Mouse (Mus musculus): ENCODE data around the gene Casp9.

GRCm38 (mm10) chr4:141762102-141762598 is 31.3 kb upstream of the Casp9 start:
- TF ChIP-seq ZC3H11A (IDR thresholded peaks at IDR 0.05; ENCODE audit: borderline replicate concordance, low read depth, low read length) (no peak), HCFC1 (IDR thresholded peaks at IDR 0.05; ENCODE audit: borderline replicate concordance, insufficient read depth, low read length) (no peak), CHD2 (IDR thresholded peaks at IDR 0.05; ENCODE audit: low read depth, low read length) (no peak)
